Mouse (Mus musculus) spleen, adult 2 months (tissue): ENCODE measurements at regions not wholly inside any gene's neighbourhood (a gene's known extent, or its start where the extent isn't known, plus 50 kb on each side); places are given as distances from the start of the nearest gene placed in this dataset.
"Not testable (repeated sequence)": the region's sequence is repeated elsewhere in the genome, so short reads cannot be mapped to it uniquely, and the experiment has no call there.

Experiments
- CTCF ChIP-seq: fragments of 200-500 bp; IDR thresholded peaks from 2 replicates; pipeline ENCODE4 v1.5.1; 2011; ENCODE audit warnings: mild to moderate bottlenecking, inconsistent platforms; ENCODE audit not compliant: insufficient read depth, insufficient read length, insufficient replicate concordance; ENCODE audit errors: extremely low read depth
- POLR2A ChIP-seq: fragments of 200-500 bp; IDR thresholded peaks from 2 replicates; pipeline ENCODE4 v1.6.1; 2011; ENCODE audit warnings: low read depth, low read length, inconsistent platforms

DNA sequence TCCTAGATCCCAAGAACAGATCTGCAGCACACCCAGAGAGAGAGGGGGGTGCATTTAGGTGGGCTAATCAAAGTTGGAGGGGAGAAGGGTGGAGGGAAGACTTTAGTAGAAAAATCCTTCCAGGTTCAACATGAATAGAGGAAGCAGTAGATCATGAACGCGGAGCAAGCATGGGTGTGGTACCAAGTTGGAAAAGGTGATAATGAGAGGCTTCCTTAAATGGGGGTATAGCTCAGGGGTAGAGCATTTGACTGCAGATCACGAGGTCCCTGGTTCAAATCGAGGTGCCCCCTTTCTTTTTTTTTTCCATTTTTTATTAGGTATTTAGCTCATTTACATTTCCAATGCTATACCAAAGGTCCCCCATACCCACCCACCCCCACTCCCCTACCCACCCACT lies 54.0 kb upstream of the Krba1 start:
- TF ChIP-seq POLR2A, CTCF: not testable (repeated sequence)
